Mouse (Mus musculus) erythroblast, embryonic 14.5 days (primary cell): ENCODE results near the gene Uvrag.

Source experiments
- GATA1 ChIP-seq: IDR thresholded peaks from 2 replicates; pipeline ENCODE4 v1.6.1; 2012; ENCODE audit warnings: low read length, inconsistent platforms, mixed read lengths
- TAL1 ChIP-seq: IDR thresholded peaks from 3 replicates; pipeline ENCODE4 v1.6.1; 2012; ENCODE audit warnings: low read length, inconsistent platforms, mixed read lengths

DNA sequence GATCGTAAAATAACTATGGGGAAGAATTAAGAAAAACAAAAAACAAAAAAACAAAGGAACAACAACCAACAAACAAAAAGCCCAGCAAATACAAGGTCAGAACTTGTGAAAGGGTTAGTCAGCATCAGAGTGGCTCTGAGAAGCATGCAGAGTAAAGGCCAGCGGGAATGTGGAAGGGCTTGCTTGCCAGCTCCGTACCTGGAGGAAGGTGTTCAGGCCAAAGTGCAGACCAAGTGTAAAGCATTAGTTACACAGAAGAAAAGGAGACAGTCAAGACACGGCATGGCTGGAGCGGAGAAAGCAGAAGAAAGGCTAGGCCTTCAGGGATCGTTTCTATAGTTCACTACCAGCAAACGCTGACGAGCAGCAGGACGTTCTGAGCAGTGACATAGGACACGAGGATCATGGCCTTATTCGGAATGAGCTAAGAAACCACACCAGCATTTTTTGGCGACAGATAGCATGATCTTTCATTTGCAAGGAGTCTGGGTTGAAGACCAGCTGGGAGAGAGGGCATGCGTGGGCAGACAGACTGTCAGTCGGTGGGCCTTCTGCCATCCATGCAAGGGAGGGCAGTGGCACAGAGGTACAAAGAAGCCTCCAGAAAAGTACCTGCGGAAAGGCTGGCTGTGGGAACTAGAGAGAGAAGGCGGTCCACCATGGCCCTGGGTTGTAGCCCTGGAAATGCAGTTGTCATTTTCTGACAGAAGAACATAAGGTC is 26.8 kb downstream of the Uvrag start:
- TF ChIP-seq GATA1: no peak
- no peak for TF ChIP-seq TAL1
